Mouse (Mus musculus): ENCODE measurements around the gene Lim2. TPM values are rescaled to one million over a fixed set of nuclear protein-coding genes. Genes with fewer than 3 reads are reported as not detected.

The Lim2 gene
- polyA plus RNA-seq, 1 experiment from 2014 or later = not detected

- no peak for ATAC-seq (ENCODE audit: low read depth)
- H3K4me1 ChIP-seq (ENCODE audit: control insufficient read depth, low read depth, low read length) = peaks cover 19% of the 10 kb centered on the region
- H3K9ac ChIP-seq (ENCODE audit: low read depth, low read length) = no peak overlapping the region
- no peak overlapping the region for H3K4me2 ChIP-seq (ENCODE audit: low read depth, low read length)
- no peak overlapping the region for H3K4me3 ChIP-seq (ENCODE audit: low read depth, low read length)
- H3K27ac ChIP-seq (ENCODE audit: low read length) = no peak overlapping the region
- H3K36me3 ChIP-seq (ENCODE audit: control insufficient read depth, insufficient read depth) = no peaks in the 10 kb centered on the region
- WGBS (ENCODE audit: insufficient replicate concordance) = 55% methylated on average over 3 of the region's 3 CpGs
- no peaks in the 10 kb centered on the region for H3K9me3 ChIP-seq (replicated peaks; ENCODE audit: control insufficient read depth, low read length)
- no peaks in the 10 kb centered on the region for H3K27me3 ChIP-seq (ENCODE audit: control insufficient read depth, insufficient read depth, low read depth, low read length)
Observed at GRCm38 (mm10) chr7:43441071-43441470, 13.6 kb downstream of the Lim2 start.

- no peaks in the 10 kb centered on the region for H3K36me3 ChIP-seq (ENCODE audit: control insufficient read depth, insufficient read depth)
- H3K9ac ChIP-seq (ENCODE audit: low read depth, low read length) = peak overlapping the region; percentile 60
- no peaks in the 10 kb centered on the region for H3K9me3 ChIP-seq (replicated peaks; ENCODE audit: control insufficient read depth, low read length)
- H3K27ac ChIP-seq (ENCODE audit: low read length) = peak overlapping the region; percentile 93
- peaks cover 26% of the 10 kb centered on the region for H3K4me1 ChIP-seq (ENCODE audit: control insufficient read depth, low read depth, low read length)
- ATAC-seq (ENCODE audit: low read depth) = no peak
- H3K4me2 ChIP-seq (ENCODE audit: low read depth, low read length) = peak overlapping the region; percentile 98
- WGBS (ENCODE audit: insufficient replicate concordance) = 3% methylated on average over 9 of the region's 9 CpGs
- peak overlapping the region; percentile 75 for H3K4me3 ChIP-seq (ENCODE audit: low read depth, low read length)
- H3K27me3 ChIP-seq (ENCODE audit: control insufficient read depth, insufficient read depth, low read depth, low read length) = no peaks in the 10 kb centered on the region
Observed at GRCm38 (mm10) chr7:43442684-43443083, 15.2 kb downstream of the Lim2 start.

GRCm38 (mm10) chr7:43443126-43443916, 15.9 kb downstream of the Lim2 start:
- H3K4me2 ChIP-seq (ENCODE audit: low read depth, low read length) = peak overlapping the region; percentile 98

GRCm38 (mm10) chr7:43443917-43444293, 16.4 kb downstream of the Lim2 start, which contains the start of the genes Etfb and Gm45233:
Gene Etfb (plus strand): TSS chr7:43444083.
Gene Gm45233 (plus strand): TSS chr7:43444128.
- Histone ChIP-seq H3K4me3 (ENCODE audit: low read depth, low read length) (peak within 1 kb of the TSS; percentile 75), H3K27me3 (ENCODE audit: control insufficient read depth, insufficient read depth, low read depth, low read length) (no peaks in the 10 kb centered on the region), H3K9ac (ENCODE audit: low read depth, low read length) (peak within 1 kb of the TSS; percentile 63), H3K27ac (ENCODE audit: low read length) (peak within 1 kb of the TSS; percentile 93), H3K9me3 (replicated peaks; ENCODE audit: control insufficient read depth, low read length) (no peaks in the 10 kb centered on the region), H3K4me1 (ENCODE audit: control insufficient read depth, low read depth, low read length) (peaks cover 28% of the 10 kb centered on the region), H3K36me3 (ENCODE audit: control insufficient read depth, insufficient read depth) (no peaks in the 10 kb centered on the region), H3K4me2 (ENCODE audit: low read depth, low read length) (peak within 1 kb of the TSS; percentile 98)
- 0% methylated on average over 27 of the region's 27 CpGs for whole genome bisulfite sequencing (ENCODE audit: insufficient replicate concordance)
- peak; percentile 96 for ATAC-seq (ENCODE audit: low read depth)

More at GRCm38 (mm10) chr7:43443126-43443916, 15.9 kb downstream of the Lim2 start:
- under 1% methylated on average over 36 of the region's 36 CpGs for WGBS (ENCODE audit: insufficient replicate concordance)
- ATAC-seq (ENCODE audit: low read depth) = peak; percentile 81
- peak overlapping the region; percentile 75 for H3K4me3 ChIP-seq (ENCODE audit: low read depth, low read length)
- H3K4me1 ChIP-seq (ENCODE audit: control insufficient read depth, low read depth, low read length) = peaks cover 28% of the 10 kb centered on the region
- H3K9ac ChIP-seq (ENCODE audit: low read depth, low read length) = peak overlapping the region; percentile 60
- peak overlapping the region; percentile 93 for H3K27ac ChIP-seq (ENCODE audit: low read length)
- H3K9me3 ChIP-seq (replicated peaks; ENCODE audit: control insufficient read depth, low read length) = no peaks in the 10 kb centered on the region
- no peaks in the 10 kb centered on the region for H3K36me3 ChIP-seq (ENCODE audit: control insufficient read depth, insufficient read depth)
- no peaks in the 10 kb centered on the region for H3K27me3 ChIP-seq (ENCODE audit: control insufficient read depth, insufficient read depth, low read depth, low read length)

GRCm38 (mm10) chr7:43447801-43448200, 20.3 kb downstream of the Lim2 start:
- peaks cover 21% of the 10 kb centered on the region for H3K4me1 ChIP-seq (ENCODE audit: control insufficient read depth, low read depth, low read length)
- ATAC-seq (ENCODE audit: low read depth) = no peak
- no peaks in the 10 kb centered on the region for H3K9me3 ChIP-seq (replicated peaks; ENCODE audit: control insufficient read depth, low read length)
- no peak overlapping the region for H3K27ac ChIP-seq (ENCODE audit: low read length)
- WGBS (ENCODE audit: insufficient replicate concordance) = 55% methylated on average over 4 of the region's 4 CpGs
- no peak overlapping the region for H3K9ac ChIP-seq (ENCODE audit: low read depth, low read length)
- no peak overlapping the region for H3K4me3 ChIP-seq (ENCODE audit: low read depth, low read length)
- H3K36me3 ChIP-seq (ENCODE audit: control insufficient read depth, insufficient read depth) = no peaks in the 10 kb centered on the region; the same call in 1 of the 2 replicates
- H3K27me3 ChIP-seq (ENCODE audit: control insufficient read depth, insufficient read depth, low read depth, low read length) = no peaks in the 10 kb centered on the region
- H3K4me2 ChIP-seq (ENCODE audit: low read depth, low read length) = no peak overlapping the region

- no peaks in the 10 kb centered on the region; the same call in 1 of the 2 replicates for H3K36me3 ChIP-seq (ENCODE audit: control insufficient read depth, insufficient read depth)
- no peaks in the 10 kb centered on the region for H3K27me3 ChIP-seq (ENCODE audit: control insufficient read depth, insufficient read depth, low read depth, low read length)
- no peak for ATAC-seq (ENCODE audit: low read depth)
- no peak overlapping the region for H3K4me3 ChIP-seq (ENCODE audit: low read depth, low read length)
- H3K4me2 ChIP-seq (ENCODE audit: low read depth, low read length) = no peak overlapping the region
- H3K9ac ChIP-seq (ENCODE audit: low read depth, low read length) = no peak overlapping the region
- peaks cover 17% of the 10 kb centered on the region for H3K4me1 ChIP-seq (ENCODE audit: control insufficient read depth, low read depth, low read length)
- H3K27ac ChIP-seq (ENCODE audit: low read length) = no peak overlapping the region
- H3K9me3 ChIP-seq (replicated peaks; ENCODE audit: control insufficient read depth, low read length) = no peaks in the 10 kb centered on the region
- 75% methylated on average over 2 of the region's 3 CpGs for WGBS (ENCODE audit: insufficient replicate concordance)
Observed at GRCm38 (mm10) chr7:43448246-43448645, 20.8 kb downstream of the Lim2 start.

- peaks cover 13% of the 10 kb centered on the region for H3K4me1 ChIP-seq (ENCODE audit: control insufficient read depth, low read depth, low read length)
- no peak for ATAC-seq (ENCODE audit: low read depth)
- WGBS (ENCODE audit: insufficient replicate concordance) = 83% methylated on average over 2 of the region's 2 CpGs
Observed at GRCm38 (mm10) chr7:43449811-43450210, 22.3 kb downstream of the Lim2 start.

GRCm38 (mm10) chr7:43451726-43452125, 24.3 kb downstream of the Lim2 start:
- Histone ChIP-seq H3K9me3 (replicated peaks; ENCODE audit: control insufficient read depth, low read length) (no peaks in the 10 kb centered on the region), H3K36me3 (ENCODE audit: control insufficient read depth, insufficient read depth) (peaks cover 11% of the 10 kb centered on the region), H3K4me1 (ENCODE audit: control insufficient read depth, low read depth, low read length) (peaks cover 6% of the 10 kb centered on the region; the same call in 1 of the 2 replicates), H3K4me3 (ENCODE audit: low read depth, low read length) (no peak overlapping the region), H3K9ac (ENCODE audit: low read depth, low read length) (no peak overlapping the region), H3K27ac (ENCODE audit: low read length) (no peak overlapping the region), H3K27me3 (ENCODE audit: control insufficient read depth, insufficient read depth, low read depth, low read length) (no peaks in the 10 kb centered on the region), H3K4me2 (ENCODE audit: low read depth, low read length) (no peak overlapping the region)
- WGBS (ENCODE audit: insufficient replicate concordance) = 80% methylated on average over 11 of the region's 11 CpGs
- ATAC-seq (ENCODE audit: low read depth) = no peak

More at GRCm38 (mm10) chr7:43449811-43450210, 22.3 kb downstream of the Lim2 start:
- Histone ChIP-seq H3K4me3 (ENCODE audit: low read depth, low read length) (no peak overlapping the region), H3K4me2 (ENCODE audit: low read depth, low read length) (no peak overlapping the region), H3K27ac (ENCODE audit: low read length) (no peak overlapping the region), H3K27me3 (ENCODE audit: control insufficient read depth, insufficient read depth, low read depth, low read length) (no peaks in the 10 kb centered on the region), H3K9me3 (replicated peaks; ENCODE audit: control insufficient read depth, low read length) (no peaks in the 10 kb centered on the region), H3K36me3 (ENCODE audit: control insufficient read depth, insufficient read depth) (peaks cover 8% of the 10 kb centered on the region), H3K9ac (ENCODE audit: low read depth, low read length) (no peak overlapping the region)

GRCm38 (mm10) chr7:43452609-43453008, 25.1 kb downstream of the Lim2 start:
- no peaks in the 10 kb centered on the region for H3K27me3 ChIP-seq (ENCODE audit: control insufficient read depth, insufficient read depth, low read depth, low read length)
- H3K36me3 ChIP-seq (ENCODE audit: control insufficient read depth, insufficient read depth) = peaks cover 13% of the 10 kb centered on the region
- no peak overlapping the region for H3K27ac ChIP-seq (ENCODE audit: low read length)
- 26% methylated on average over 4 of the region's 4 CpGs for WGBS (ENCODE audit: insufficient replicate concordance)
- no peak overlapping the region for H3K4me2 ChIP-seq (ENCODE audit: low read depth, low read length)
- ATAC-seq (ENCODE audit: low read depth) = no peak; the same call in 1 of the 2 replicates
- no peaks in the 10 kb centered on the region for H3K9me3 ChIP-seq (replicated peaks; ENCODE audit: control insufficient read depth, low read length)
- no peak overlapping the region for H3K9ac ChIP-seq (ENCODE audit: low read depth, low read length)
- H3K4me1 ChIP-seq (ENCODE audit: control insufficient read depth, low read depth, low read length) = peaks cover 2% of the 10 kb centered on the region; the same call in 1 of the 2 replicates
- no peak overlapping the region for H3K4me3 ChIP-seq (ENCODE audit: low read depth, low read length)
